Mouse (Mus musculus): ENCODE measurements at regions not wholly inside any gene's neighbourhood (a gene's known extent, or its start where the extent isn't known, plus 50 kb on each side); places are given as distances from the start of the nearest gene placed in this dataset.

DNA sequence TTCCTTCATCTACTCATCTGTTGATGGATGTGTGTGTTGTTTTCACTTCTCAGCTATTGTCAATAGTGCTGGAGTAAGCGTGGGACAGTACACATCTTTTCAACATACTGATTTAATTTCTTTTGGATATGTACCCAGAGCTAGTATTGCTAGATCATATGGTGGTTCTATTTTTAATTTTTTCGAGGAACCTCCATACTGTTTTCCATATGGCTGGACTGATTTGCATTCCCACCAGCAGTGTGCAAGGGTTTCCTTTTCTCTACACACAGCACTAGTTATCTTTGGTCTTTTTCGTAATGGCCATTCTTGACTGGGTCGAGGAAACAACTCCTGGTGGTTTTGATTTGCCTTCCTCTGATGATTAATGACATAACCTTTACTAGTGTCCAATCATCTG, 943.0 kb downstream of the Gsdmc2 start:
- TF ChIP-seq CTCF (IDR thresholded peaks at IDR 0.05; ENCODE audit: control insufficient read depth, insufficient read depth, insufficient replicate concordance, low read depth, low read length) (no peak), POLR2A (IDR thresholded peaks at IDR 0.05; ENCODE audit: control insufficient read depth, low read depth, low read length) (no peak)

All from testis, adult 2 months (tissue).